Mouse (Mus musculus) spleen, postnatal 4 days (tissue): Measurements from ENCODE around the gene Donson.

Experiments used
- DNase-seq, 2 experiments: peaks; one replicate each; pipeline ENCODE4 v3.0.0; 2022; ENCODE audit warnings: low spot score in 2 of 2

The Donson gene

GRCm38 (mm10) chr16:91640171-91640570, 48.4 kb downstream of the Donson start:
- no peak for DNase-seq

GRCm38 (mm10) chr16:91639636-91640035, 48.9 kb downstream of the Donson start:
- DNase-seq: no peak

DNA sequence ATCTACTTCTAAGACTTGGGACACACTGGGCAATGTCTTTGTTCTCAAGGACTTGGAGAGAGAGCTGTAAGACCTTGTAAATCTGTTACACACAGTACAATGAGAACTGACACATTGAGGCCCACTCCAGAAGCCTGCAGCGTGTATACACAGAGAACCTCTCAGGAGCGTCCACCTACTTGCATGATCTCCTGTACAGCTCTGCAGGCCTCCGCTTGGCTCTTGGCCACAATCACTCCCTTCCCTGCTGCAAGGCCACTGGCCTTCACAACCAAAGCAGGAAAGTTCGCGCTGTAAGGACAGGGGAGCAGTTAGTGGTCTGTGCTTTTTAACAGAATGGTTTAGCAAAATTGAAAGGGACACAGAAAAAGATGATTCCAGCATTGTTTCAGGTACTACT, 49.4 kb downstream of the Donson start:
- no peak for DNase-seq

- no peak for DNase-seq
Measured at GRCm38 (mm10) chr16:91633641-91634040, 54.9 kb downstream of the Donson start.

DNA sequence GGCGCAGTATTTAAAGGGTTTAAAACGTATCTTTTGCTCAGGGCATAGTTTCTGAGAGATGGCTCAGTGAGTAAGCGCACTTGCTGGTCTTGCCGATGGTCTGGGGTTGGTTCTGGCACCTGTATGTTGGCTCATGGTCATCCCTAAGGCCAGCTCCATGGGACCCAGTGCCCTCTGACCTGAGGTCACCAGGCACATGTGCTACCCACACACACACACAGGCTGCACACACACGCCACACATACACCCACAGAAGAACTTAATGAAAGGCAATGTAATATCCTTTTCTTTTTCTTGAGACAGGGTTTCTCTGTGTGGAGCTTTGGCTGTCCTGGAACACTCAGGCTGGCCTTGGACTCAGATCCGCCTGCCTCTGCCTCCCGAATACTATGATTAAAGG, 55.6 kb downstream of the Donson start:
- DNase-seq: no peak

- no peak for DNase-seq
Measured at GRCm38 (mm10) chr16:91632439-91632838, 56.1 kb downstream of the Donson start.

DNA sequence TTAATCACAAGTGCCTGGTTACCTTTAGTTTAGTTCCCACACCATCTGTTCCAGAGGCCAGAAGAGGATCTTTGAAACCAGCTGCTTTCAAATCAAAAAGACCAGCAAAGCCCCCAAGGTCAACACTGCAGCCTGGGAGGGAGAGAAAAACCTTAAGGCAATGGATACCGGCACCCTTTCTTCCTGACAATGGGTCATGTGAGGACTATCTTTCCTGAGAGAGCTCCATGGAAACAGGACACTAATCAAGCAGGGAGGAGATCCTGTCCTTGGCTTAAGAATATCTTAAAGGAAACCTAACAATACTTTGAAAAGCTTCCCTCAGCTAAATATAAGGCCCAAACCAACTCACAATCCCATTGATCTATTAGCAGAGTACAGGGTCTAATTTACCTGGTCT, 58.0 kb downstream of the Donson start:
- no peak for DNase-seq

DNA sequence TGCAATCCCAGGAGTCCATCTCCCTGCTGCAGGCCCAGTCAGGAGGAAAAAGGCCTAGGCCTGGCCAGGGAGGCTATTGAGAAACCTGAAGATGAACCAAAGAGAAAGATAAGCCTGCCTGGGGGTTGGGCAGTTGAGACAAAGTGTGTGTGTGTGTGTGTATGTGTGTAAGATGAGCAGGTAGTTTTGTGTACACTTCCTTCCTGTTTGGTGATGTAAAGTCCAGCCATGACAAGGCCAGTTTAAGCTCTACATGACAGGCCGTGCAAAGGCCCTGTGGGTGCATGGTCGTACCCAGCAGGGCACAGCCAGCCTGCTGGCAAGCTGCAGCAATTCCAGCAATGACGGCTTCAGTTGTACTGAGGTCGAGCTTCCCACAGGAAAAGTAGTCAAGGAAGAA, 58.8 kb downstream of the Donson start:
- DNase-seq: no peak

GRCm38 (mm10) chr16:91628673-91629072, 59.9 kb downstream of the Donson start:
- no peak for DNase-seq

DNA sequence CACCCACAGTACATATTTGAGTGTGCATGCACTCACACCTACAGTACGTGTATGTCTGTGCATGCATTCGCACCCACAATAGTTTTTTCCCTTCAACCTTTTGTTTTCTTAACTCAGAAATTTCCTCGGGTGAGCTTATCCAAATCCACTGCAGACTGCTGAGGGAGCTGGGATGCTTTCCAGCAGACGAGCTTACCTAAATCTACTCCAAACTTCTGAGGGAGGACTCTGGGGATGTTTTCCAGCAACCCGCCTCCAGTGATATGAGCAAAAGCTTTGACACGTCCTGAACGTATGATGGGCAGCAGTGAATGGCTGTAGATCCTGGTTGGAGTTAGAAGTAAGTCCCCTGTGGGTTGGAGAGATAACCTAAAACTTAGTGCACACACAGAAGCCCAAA, 60.7 kb downstream of the Donson start:
- DNase-seq: no peak
